Mouse (Mus musculus) liver, embryonic 12.5 days (tissue): ENCODE data around the gene Zfp277. TPM values are rescaled to one million over a fixed set of nuclear protein-coding genes. Genes with fewer than 3 reads are reported as not detected.

ENCODE experiments used
- ATAC-seq: fragments of 200-750 bp; cut with Nextera tagmentation; 2 replicates; pipeline ENCODE4 v1.8.0; 2017; ENCODE audit warnings: moderate number of reproducible peaks, mild to moderate bottlenecking, moderate library complexity
- H3K27ac ChIP-seq: fragments of 300-500 bp; sonication (generic); 2 replicates; pipeline ENCODE4 v1.5.1; 2016; ENCODE audit warnings: mild to moderate bottlenecking
- H3K27me3 ChIP-seq: fragments of 300-500 bp; sonication (generic); replicated peaks from 2 replicates; pipeline ENCODE4 v1.6.1; 2016; ENCODE audit warnings: mild to moderate bottlenecking, moderate library complexity
- H3K36me3 ChIP-seq: fragments of 300-500 bp; sonication (generic); 2 replicates; pipeline ENCODE4 v1.6.1; 2016; ENCODE audit warnings: mild to moderate bottlenecking, moderate library complexity
- H3K4me1 ChIP-seq: fragments of 300-500 bp; sonication (generic); 2 replicates; pipeline ENCODE4 v1.6.1; 2016
- H3K4me2 ChIP-seq: fragments of 300-500 bp; sonication (generic); 2 replicates; pipeline ENCODE4 v1.6.1; 2016; ENCODE audit warnings: mild to moderate bottlenecking, moderate library complexity
- H3K4me3 ChIP-seq: fragments of 300-500 bp; sonication (generic); 2 replicates; pipeline ENCODE4 v1.5.1; 2016; ENCODE audit warnings: mild to moderate bottlenecking, moderate library complexity
- H3K9ac ChIP-seq: fragments of 300-500 bp; sonication (generic); 2 replicates; pipeline ENCODE4 v1.6.1; 2016; ENCODE audit warnings: mild to moderate bottlenecking, moderate library complexity
- H3K9me3 ChIP-seq: fragments of 300-500 bp; sonication (generic); replicated peaks from 2 replicates; pipeline ENCODE4 v1.6.1; 2016; ENCODE audit warnings: mild to moderate bottlenecking, moderate library complexity
- WGBS: fragments of 180-500 bp; shearing (Covaris S2); methylation state at CpG from one replicate; pipeline ENCODE4 v1.1.7; 2016; ENCODE audit not compliant: insufficient replicate concordance; 5-methylcytosine and 5-hydroxymethylcytosine counted together
- polyA plus RNA-seq: library from polyadenylated mRNA; unstranded; fragments of >200 nt; fragmentation: Nextera tagmentation; extraction: Ambion mirVana; gene quantifications from 2 replicates; pipeline ENCODE4 v1.2.1, GENCODE M21; 2016

The Zfp277 gene
- polyA plus RNA-seq, 1 experiment from 2014 or later = 12.1 TPM

GRCm38 (mm10) chr12:40385301-40385700 is 60.4 kb downstream of the Zfp277 start:
- WGBS = 87% methylated on average over 4 of the region's 4 CpGs
- Histone ChIP-seq H3K27me3 (no peaks in the 10 kb centered on the region), H3K9me3 (no peaks in the 10 kb centered on the region), H3K4me3 (no peak overlapping the region), H3K36me3 (no peaks in the 10 kb centered on the region), H3K4me1 (no peaks in the 10 kb centered on the region), H3K9ac (no peak overlapping the region), H3K4me2 (no peak overlapping the region), H3K27ac (no peak overlapping the region)
- ATAC-seq = no peak

- Histone ChIP-seq H3K4me3 (no peak overlapping the region), H3K4me1 (no peaks in the 10 kb centered on the region), H3K9ac (no peak overlapping the region), H3K4me2 (no peak overlapping the region), H3K27me3 (no peaks in the 10 kb centered on the region), H3K9me3 (no peaks in the 10 kb centered on the region), H3K36me3 (no peaks in the 10 kb centered on the region), H3K27ac (no peak overlapping the region)
- 79% methylated on average over 6 of the region's 6 CpGs for WGBS
- ATAC-seq = no peak
Measured at GRCm38 (mm10) chr12:40383718-40384117, 62.0 kb downstream of the Zfp277 start.

GRCm38 (mm10) chr12:40382539-40382938 is 63.2 kb downstream of the Zfp277 start:
- no peaks in the 10 kb centered on the region for H3K27me3 ChIP-seq
- no peak overlapping the region for H3K27ac ChIP-seq
- H3K4me3 ChIP-seq = no peak overlapping the region
- H3K4me2 ChIP-seq = no peak overlapping the region
- no peak for ATAC-seq
- 0 out of 2 replicates have a peak, but pooled peaks cover 5% of the 10 kb centered on the region for H3K36me3 ChIP-seq
- no peaks in the 10 kb centered on the region for H3K4me1 ChIP-seq
- 77% methylated on average over 5 of the region's 5 CpGs for WGBS
- no peak overlapping the region for H3K9ac ChIP-seq
- no peaks in the 10 kb centered on the region for H3K9me3 ChIP-seq

GRCm38 (mm10) chr12:40381824-40382223 is 63.9 kb downstream of the Zfp277 start:
- Histone ChIP-seq H3K4me3 (no peak overlapping the region), H3K36me3 (0 out of 2 replicates have a peak, but pooled peaks cover 5% of the 10 kb centered on the region), H3K27ac (no peak overlapping the region), H3K27me3 (no peaks in the 10 kb centered on the region), H3K4me2 (no peak overlapping the region), H3K9me3 (no peaks in the 10 kb centered on the region), H3K4me1 (no peaks in the 10 kb centered on the region), H3K9ac (no peak overlapping the region)
- WGBS = 82% methylated on average over 11 of the region's 11 CpGs
- no peak for ATAC-seq

GRCm38 (mm10) chr12:40381173-40381801 is 64.4 kb downstream of the Zfp277 start:
- Histone ChIP-seq H3K27me3 (no peaks in the 10 kb centered on the region), H3K36me3 (0 out of 2 replicates have a peak, but pooled peaks cover 5% of the 10 kb centered on the region), H3K27ac (no peak overlapping the region), H3K9ac (no peak overlapping the region), H3K4me2 (no peak overlapping the region), H3K9me3 (no peaks in the 10 kb centered on the region), H3K4me3 (no peak overlapping the region), H3K4me1 (no peaks in the 10 kb centered on the region)
- no peak for ATAC-seq
- 74% methylated on average over 10 of the region's 10 CpGs for WGBS

- no peaks in the 10 kb centered on the region for H3K4me1 ChIP-seq
- H3K36me3 ChIP-seq = 0 out of 2 replicates have a peak, but pooled peaks cover 5% of the 10 kb centered on the region
- no peak for ATAC-seq
- H3K9ac ChIP-seq = no peak overlapping the region
- no peaks in the 10 kb centered on the region for H3K9me3 ChIP-seq
- H3K4me3 ChIP-seq = no peak overlapping the region
- no peak overlapping the region for H3K27ac ChIP-seq
- WGBS = 41% methylated on average over 4 of the region's 4 CpGs
- H3K27me3 ChIP-seq = no peaks in the 10 kb centered on the region
- H3K4me2 ChIP-seq = no peak overlapping the region
Measured at GRCm38 (mm10) chr12:40379538-40379923, 66.2 kb downstream of the Zfp277 start.

GRCm38 (mm10) chr12:40378621-40379537 is 66.8 kb downstream of the Zfp277 start:
- 77% methylated on average over 17 of the region's 17 CpGs for WGBS
- H3K4me2 ChIP-seq = no peak overlapping the region
- H3K4me1 ChIP-seq = no peaks in the 10 kb centered on the region
- no peaks in the 10 kb centered on the region for H3K27me3 ChIP-seq
- H3K9ac ChIP-seq = no peak overlapping the region
- H3K4me3 ChIP-seq = no peak overlapping the region
- H3K27ac ChIP-seq = no peak overlapping the region
- ATAC-seq = no peak
- 0 out of 2 replicates have a peak, but pooled peaks cover 5% of the 10 kb centered on the region for H3K36me3 ChIP-seq
- no peaks in the 10 kb centered on the region for H3K9me3 ChIP-seq

- H3K36me3 ChIP-seq = no peaks in the 10 kb centered on the region
- H3K4me3 ChIP-seq = no peak overlapping the region
- H3K4me2 ChIP-seq = no peak overlapping the region
- H3K9ac ChIP-seq = no peak overlapping the region
- no peak for ATAC-seq
- no peaks in the 10 kb centered on the region for H3K4me1 ChIP-seq
- no peaks in the 10 kb centered on the region for H3K9me3 ChIP-seq
- 72% methylated on average over 3 of the region's 3 CpGs for WGBS
- H3K27ac ChIP-seq = no peak overlapping the region
- H3K27me3 ChIP-seq = no peaks in the 10 kb centered on the region
Measured at GRCm38 (mm10) chr12:40351879-40352278, 93.8 kb downstream of the Zfp277 start.

GRCm38 (mm10) chr12:40348251-40348650 is 97.5 kb downstream of the Zfp277 start:
- Histone ChIP-seq H3K4me2 (no peak overlapping the region), H3K27me3 (no peaks in the 10 kb centered on the region), H3K4me3 (no peak overlapping the region), H3K9me3 (no peaks in the 10 kb centered on the region), H3K4me1 (no peaks in the 10 kb centered on the region), H3K9ac (no peak overlapping the region), H3K36me3 (no peaks in the 10 kb centered on the region), H3K27ac (no peak overlapping the region)
- no peak for ATAC-seq
- 59% methylated on average over 4 of the region's 4 CpGs for WGBS

GRCm38 (mm10) chr12:40347060-40347698 is 98.5 kb downstream of the Zfp277 start:
- no peaks in the 10 kb centered on the region for H3K27me3 ChIP-seq
- no peak overlapping the region for H3K4me3 ChIP-seq
- H3K4me2 ChIP-seq = no peak overlapping the region
- H3K36me3 ChIP-seq = no peaks in the 10 kb centered on the region
- no peak overlapping the region for H3K27ac ChIP-seq
- H3K4me1 ChIP-seq = no peaks in the 10 kb centered on the region
- WGBS = 73% methylated on average over 10 of the region's 10 CpGs
- ATAC-seq = no peak
- no peaks in the 10 kb centered on the region for H3K9me3 ChIP-seq
- no peak overlapping the region for H3K9ac ChIP-seq

- H3K36me3 ChIP-seq = no peaks in the 10 kb centered on the region
- no peak overlapping the region for H3K9ac ChIP-seq
- no peak overlapping the region for H3K27ac ChIP-seq
- 55% methylated on average over 5 of the region's 5 CpGs for WGBS
- no peak for ATAC-seq
- H3K4me3 ChIP-seq = no peak overlapping the region
- no peaks in the 10 kb centered on the region for H3K9me3 ChIP-seq
- H3K4me1 ChIP-seq = no peaks in the 10 kb centered on the region
- H3K4me2 ChIP-seq = no peak overlapping the region
- H3K27me3 ChIP-seq = no peaks in the 10 kb centered on the region
Measured at GRCm38 (mm10) chr12:40341443-40341842, 104.3 kb downstream of the Zfp277 start.

GRCm38 (mm10) chr12:40335303-40335702 is 110.4 kb downstream of the Zfp277 start:
- no peak for ATAC-seq
- H3K4me2 ChIP-seq = no peak overlapping the region
- H3K9me3 ChIP-seq = no peaks in the 10 kb centered on the region
- no peak overlapping the region for H3K9ac ChIP-seq
- H3K27me3 ChIP-seq = no peaks in the 10 kb centered on the region
- WGBS = 75% methylated on average over 3 of the region's 3 CpGs
- H3K27ac ChIP-seq = no peak overlapping the region
- H3K36me3 ChIP-seq = 0 out of 2 replicates have a peak, but pooled peaks cover 3% of the 10 kb centered on the region
- H3K4me1 ChIP-seq = no peaks in the 10 kb centered on the region
- H3K4me3 ChIP-seq = no peak overlapping the region
